Mouse (Mus musculus): ENCODE results near the gene Scgb1b24. TPM values are rescaled to one million over a fixed set of nuclear protein-coding genes. Genes with fewer than 3 reads are reported as not detected.

Gene Scgb1b24
- not detected in 2 replicates for polyA plus RNA-seq (2015; fragmentation: Nextera tagmentation; extraction: Ambion mirVana)

DNA sequence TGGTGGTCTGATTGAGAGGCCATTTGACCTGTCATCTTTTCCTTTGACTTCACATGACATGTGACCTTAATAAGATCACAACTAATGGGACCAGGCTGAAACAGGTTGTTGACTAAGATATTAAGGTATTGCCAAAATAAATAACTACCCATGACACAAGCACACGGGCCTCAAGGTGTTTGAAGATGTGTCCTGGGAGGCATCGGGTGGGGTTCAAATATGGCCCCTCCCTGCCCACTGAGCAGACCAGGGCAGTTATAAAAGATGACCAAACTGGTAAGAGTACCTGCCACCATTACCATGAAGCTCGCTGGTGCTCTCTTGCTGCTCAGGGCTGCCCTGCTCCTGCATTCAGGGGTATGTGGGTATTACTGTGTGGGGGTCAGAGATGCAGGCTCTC lies at the start of gene Scgb1b24:
Gene Scgb1b24, plus strand, starts transcription at position 301 of the 400 bp plus-strand sequence.

GRCm38 (mm10) chr7:33739212-33739611 lies 4.4 kb upstream of the Scgb1b24 start, which contains the start of gene Scgb2b24:
Scgb2b24 (minus strand) TSS chr7:33739312.

Other genes starting within 250 kb of the Scgb1b24 start
- gene Scgb2b21, start 223.3 kb upstream of the Scgb1b24 start, polyA plus RNA-seq (2015; fragmentation: Nextera tagmentation; extraction: Ambion mirVana) = not detected in 2 replicates
- not detected in 2 replicates for gene Scgb2b24, start 4.5 kb upstream of the Scgb1b24 start, polyA plus RNA-seq (2015; fragmentation: Nextera tagmentation; extraction: Ambion mirVana)
- gene Scgb2b26, start 201.2 kb downstream of the Scgb1b24 start, polyA plus RNA-seq (2015; fragmentation: Nextera tagmentation; extraction: Ambion mirVana) = not detected in 2 replicates

Data from spleen, postnatal 0 days (tissue).